Mouse (Mus musculus) lung, embryonic 15.5 days (tissue): Measurements from ENCODE around the gene Hspa8. TPM values are rescaled to one million over a fixed set of nuclear protein-coding genes. Genes with fewer than 3 reads are reported as not detected.

Experiments used
- ATAC-seq: fragments of 200-750 bp; cut with Nextera tagmentation; 2 replicates; pipeline ENCODE4 v1.8.0; 2017; ENCODE audit warnings: moderate number of reproducible peaks, borderline replicate concordance; ENCODE audit not compliant: low FRiP score, low TSS enrichment; ENCODE audit errors: extremely low read depth
- H3K27ac ChIP-seq: fragments of 300-500 bp; sonication (generic); 2 replicates; pipeline ENCODE4 v1.5.1; 2015; ENCODE audit warnings: moderate library complexity, mild to moderate bottlenecking, inconsistent platforms
- H3K27me3 ChIP-seq: fragments of 300-500 bp; sonication (generic); 2 replicates; pipeline ENCODE4 v1.6.1; 2015; ENCODE audit warnings: inconsistent platforms
- H3K36me3 ChIP-seq: fragments of 300-500 bp; sonication (generic); 2 replicates; pipeline ENCODE4 v1.6.1; 2015; ENCODE audit warnings: inconsistent platforms
- H3K4me1 ChIP-seq: fragments of 300-500 bp; sonication (generic); 2 replicates; pipeline ENCODE4 v1.6.1; 2015; ENCODE audit warnings: inconsistent platforms
- H3K4me2 ChIP-seq: fragments of 300-500 bp; sonication (generic); 2 replicates; pipeline ENCODE4 v1.6.1; 2015; ENCODE audit warnings: inconsistent platforms, mild to moderate bottlenecking, moderate library complexity
- H3K4me3 ChIP-seq: fragments of 300-500 bp; sonication (generic); 2 replicates; pipeline ENCODE4 v1.5.1; 2015; ENCODE audit warnings: mild to moderate bottlenecking, inconsistent platforms
- H3K9ac ChIP-seq: fragments of 300-500 bp; sonication (generic); 2 replicates; pipeline ENCODE4 v1.6.1; 2015; ENCODE audit warnings: inconsistent platforms
- H3K9me3 ChIP-seq: fragments of 300-500 bp; sonication (generic); 2 replicates; pipeline ENCODE4 v1.6.1; 2016; ENCODE audit warnings: inconsistent platforms
- WGBS: fragments of 180-500 bp; shearing (Covaris S2); methylation state at CpG from one replicate; pipeline ENCODE4 v1.1.7; 2015; 5-methylcytosine and 5-hydroxymethylcytosine counted together
- polyA plus RNA-seq: library from polyadenylated mRNA; unstranded; fragments of >200 nt; fragmentation: Nextera tagmentation; extraction: Ambion mirVana; gene quantifications from 2 replicates; pipeline ENCODE4 v1.2.1, GENCODE M21; 2015

Gene Hspa8
- 2,564 and 2,677 TPM in 2 replicates for polyA plus RNA-seq

GRCm38 (mm10) chr9:40800675-40801612 is at the start of gene Hspa8:
Gene Hspa8, plus strand, starts transcription at chr9:40800984.
- Histone ChIP-seq H3K36me3 (peaks cover 29% of the 10 kb centered on the region), H3K4me2 (peak within 1 kb of the TSS; percentile 72), H3K9ac (peak within 1 kb of the TSS; percentile 96), H3K27ac (peak within 1 kb of the TSS; percentile 99), H3K27me3 (no peaks in the 10 kb centered on the region), H3K4me3 (peak within 1 kb of the TSS; percentile 81), H3K9me3 (no peaks in the 10 kb centered on the region), H3K4me1 (peaks cover 35% of the 10 kb centered on the region)
- peak; percentile 97 for ATAC-seq
- WGBS, result under 1% methylated on average over 73 of the region's 83 CpGs

GRCm38 (mm10) chr9:40751749-40752148 is 49.0 kb upstream of the Hspa8 start:
- no peaks in the 10 kb centered on the region for H3K36me3 ChIP-seq
- no peak overlapping the region for H3K4me2 ChIP-seq
- no peaks in the 10 kb centered on the region for H3K27me3 ChIP-seq
- H3K9ac ChIP-seq, result no peak overlapping the region
- peaks cover 4% of the 10 kb centered on the region for H3K4me1 ChIP-seq
- no peaks in the 10 kb centered on the region for H3K9me3 ChIP-seq
- no peak overlapping the region for H3K27ac ChIP-seq
- WGBS, result 56% methylated on average over 3 of the region's 3 CpGs
- no peak overlapping the region for H3K4me3 ChIP-seq
- ATAC-seq, result no peak

GRCm38 (mm10) chr9:40756401-40756800 is 44.4 kb upstream of the Hspa8 start:
- WGBS, result 18% methylated on average over 4 of the region's 4 CpGs
- peak overlapping the region; percentile 64 for H3K4me2 ChIP-seq
- no peak overlapping the region for H3K9ac ChIP-seq
- H3K4me3 ChIP-seq, result peak overlapping the region; percentile 14; the same call in 1 of the 2 replicates
- H3K9me3 ChIP-seq, result no peaks in the 10 kb centered on the region
- no peaks in the 10 kb centered on the region for H3K27me3 ChIP-seq
- no peaks in the 10 kb centered on the region for H3K36me3 ChIP-seq
- ATAC-seq, result no peak
- H3K27ac ChIP-seq, result no peak overlapping the region
- peaks cover 14% of the 10 kb centered on the region for H3K4me1 ChIP-seq

GRCm38 (mm10) chr9:40757105-40757626 is 43.6 kb upstream of the Hspa8 start:
- Histone ChIP-seq H3K9ac (no peak overlapping the region), H3K4me3 (peak overlapping the region; percentile 33), H3K36me3 (no peaks in the 10 kb centered on the region), H3K27me3 (no peaks in the 10 kb centered on the region), H3K9me3 (no peaks in the 10 kb centered on the region), H3K4me2 (peak overlapping the region; percentile 64), H3K27ac (peak overlapping the region; percentile 56), H3K4me1 (peaks cover 14% of the 10 kb centered on the region)
- WGBS, result 13% methylated on average over 12 of the region's 12 CpGs
- peak; percentile 68; the same call in 1 of the 2 replicates for ATAC-seq

GRCm38 (mm10) chr9:40757685-40758270 is 43.0 kb upstream of the Hspa8 start:
- Histone ChIP-seq H3K27ac (peak overlapping the region; percentile 56), H3K4me1 (peaks cover 14% of the 10 kb centered on the region), H3K9me3 (no peaks in the 10 kb centered on the region), H3K4me3 (peak overlapping the region; percentile 33), H3K27me3 (no peaks in the 10 kb centered on the region), H3K36me3 (no peaks in the 10 kb centered on the region), H3K9ac (no peak overlapping the region), H3K4me2 (peak overlapping the region; percentile 64)
- 8% methylated on average over 22 of the region's 22 CpGs for WGBS
- peak; percentile 91 for ATAC-seq

- WGBS, result 75% methylated on average over 6 of the region's 6 CpGs
Observed at GRCm38 (mm10) chr9:40762354-40762753, 38.4 kb upstream of the Hspa8 start.

GRCm38 (mm10) chr9:40764887-40765580 is 35.8 kb upstream of the Hspa8 start:
- ATAC-seq, result no peak
- Histone ChIP-seq H3K4me2 (peak overlapping the region; percentile 30), H3K27ac (no peak overlapping the region), H3K4me3 (no peak overlapping the region), H3K36me3 (no peaks in the 10 kb centered on the region), H3K9me3 (no peaks in the 10 kb centered on the region), H3K27me3 (no peaks in the 10 kb centered on the region), H3K9ac (no peak overlapping the region), H3K4me1 (peaks cover 10% of the 10 kb centered on the region)
- WGBS, result 73% methylated on average over 8 of the region's 9 CpGs

More at GRCm38 (mm10) chr9:40762354-40762753, 38.4 kb upstream of the Hspa8 start:
- Histone ChIP-seq H3K36me3 (no peaks in the 10 kb centered on the region), H3K4me3 (no peak overlapping the region), H3K27me3 (no peaks in the 10 kb centered on the region), H3K9me3 (no peaks in the 10 kb centered on the region), H3K4me2 (no peak overlapping the region), H3K9ac (no peak overlapping the region), H3K4me1 (peaks cover 14% of the 10 kb centered on the region), H3K27ac (no peak overlapping the region)
- ATAC-seq, result no peak

- Histone ChIP-seq H3K4me2 (peak overlapping the region; percentile 30), H3K36me3 (no peaks in the 10 kb centered on the region), H3K27me3 (no peaks in the 10 kb centered on the region), H3K9me3 (no peaks in the 10 kb centered on the region), H3K9ac (no peak overlapping the region), H3K27ac (no peak overlapping the region), H3K4me1 (peaks cover 10% of the 10 kb centered on the region), H3K4me3 (no peak overlapping the region)
- WGBS, result 38% methylated on average over 12 of the region's 12 CpGs
- ATAC-seq, result no peak
Observed at GRCm38 (mm10) chr9:40765581-40765940, 35.2 kb upstream of the Hspa8 start.

GRCm38 (mm10) chr9:40766058-40766605 is 34.7 kb upstream of the Hspa8 start:
- H3K27ac ChIP-seq, result no peak overlapping the region
- 55% methylated on average over 7 of the region's 7 CpGs for WGBS
- no peaks in the 10 kb centered on the region for H3K36me3 ChIP-seq
- H3K4me3 ChIP-seq, result no peak overlapping the region
- no peaks in the 10 kb centered on the region for H3K27me3 ChIP-seq
- no peak overlapping the region for H3K9ac ChIP-seq
- peaks cover 10% of the 10 kb centered on the region for H3K4me1 ChIP-seq
- no peak overlapping the region for H3K4me2 ChIP-seq
- no peak for ATAC-seq
- H3K9me3 ChIP-seq, result no peaks in the 10 kb centered on the region

GRCm38 (mm10) chr9:40767946-40768345 is 32.8 kb upstream of the Hspa8 start:
- Histone ChIP-seq H3K9me3 (no peaks in the 10 kb centered on the region), H3K27me3 (no peaks in the 10 kb centered on the region), H3K27ac (no peak overlapping the region), H3K4me2 (no peak overlapping the region), H3K4me3 (no peak overlapping the region), H3K9ac (no peak overlapping the region), H3K36me3 (no peaks in the 10 kb centered on the region), H3K4me1 (peaks cover 10% of the 10 kb centered on the region)
- WGBS, result 86% methylated on average over 4 of the region's 4 CpGs
- ATAC-seq, result no peak

GRCm38 (mm10) chr9:40772246-40772645 is 28.5 kb upstream of the Hspa8 start:
- WGBS, result 66% methylated on average over 13 of the region's 13 CpGs
- H3K36me3 ChIP-seq, result no peaks in the 10 kb centered on the region
- H3K27ac ChIP-seq, result no peak overlapping the region
- no peak overlapping the region for H3K9ac ChIP-seq
- no peak overlapping the region for H3K4me3 ChIP-seq
- H3K4me1 ChIP-seq, result peaks cover 5% of the 10 kb centered on the region; the same call in 1 of the 2 replicates
- ATAC-seq, result no peak
- no peaks in the 10 kb centered on the region for H3K9me3 ChIP-seq
- H3K4me2 ChIP-seq, result no peak overlapping the region
- H3K27me3 ChIP-seq, result no peaks in the 10 kb centered on the region
